Mouse (Mus musculus) gastrocnemius, adult 8-10 months (tissue): ENCODE results near the gene Arnt2. TPM values are rescaled to one million over a fixed set of nuclear protein-coding genes. Genes with fewer than 3 reads are reported as not detected.

Source experiments
- DNase-seq, 2 experiments: peaks; one replicate each; pipeline ENCODE4 v3.0.0; 2022; ENCODE audit warnings: low spot score in 2 of 2
- total RNA-seq, 4 experiments: library from RNA; stranded (reverse); gene quantifications; 2 replicates each; pipeline ENCODE4 v1.2.4; 2022

The Arnt2 gene
- total RNA-seq, 4 experiments from 2014 or later: 0.35 to 1.7 (median 0.60) TPM

GRCm38 (mm10) chr7:84249951-84250350, 160.0 kb downstream of the Arnt2 start:
- DNase-seq: no peak

DNA sequence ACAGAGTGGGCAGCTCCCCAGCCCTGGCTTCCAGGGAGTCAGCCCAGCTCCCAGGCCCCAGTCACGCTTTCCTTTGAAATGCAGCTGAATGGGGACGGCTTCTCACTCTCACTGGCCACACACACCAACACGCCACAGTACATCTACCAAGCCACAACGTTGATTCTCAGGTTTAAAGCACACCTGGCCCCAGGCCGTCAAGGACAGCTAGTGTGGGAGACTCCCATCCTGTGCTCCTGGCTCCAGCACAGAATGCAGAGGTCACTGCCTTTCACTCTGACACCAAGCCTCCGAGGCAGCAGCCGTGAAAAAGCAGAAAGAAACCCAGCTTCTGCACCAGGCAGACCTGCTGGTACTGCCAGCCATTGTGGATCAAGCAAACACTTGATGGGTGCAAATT, 160.6 kb downstream of the Arnt2 start:
- no peak for DNase-seq

DNA sequence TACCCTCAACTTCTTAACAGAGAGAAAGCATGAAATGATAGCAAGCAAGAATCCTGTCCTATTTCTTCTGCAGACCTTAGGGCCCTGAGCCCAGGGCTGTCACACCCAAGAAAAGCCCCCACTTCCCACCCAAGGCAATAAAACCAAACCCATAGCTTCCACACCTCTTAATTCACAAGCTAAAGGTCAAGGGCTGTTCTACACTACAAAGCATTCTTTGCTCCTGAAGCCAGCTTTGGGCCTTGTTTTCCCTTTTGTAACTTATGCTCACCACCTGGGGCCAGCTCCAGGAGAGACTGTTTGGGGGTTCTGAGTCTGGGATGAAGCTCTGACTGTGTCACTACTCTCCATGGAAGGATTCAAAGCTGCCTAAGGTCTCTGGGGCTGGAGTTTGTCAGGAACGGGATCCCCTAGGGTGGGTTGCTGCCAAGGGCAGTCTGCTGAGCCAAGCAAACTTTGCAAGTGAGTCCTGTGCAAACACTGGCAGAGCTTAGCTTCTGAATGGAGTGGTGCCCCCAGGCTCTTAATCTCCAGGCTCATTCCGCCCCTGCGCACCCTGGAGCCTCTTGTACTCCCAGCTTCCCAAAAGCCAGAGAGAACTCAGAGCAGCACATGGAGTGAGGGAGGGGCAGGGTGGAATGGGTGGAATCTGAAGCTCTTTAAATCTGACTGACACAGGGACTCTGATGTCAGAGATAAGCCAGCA, 161.9 kb downstream of the Arnt2 start:
- no peak for DNase-seq

GRCm38 (mm10) chr7:84246878-84247277, 163.1 kb downstream of the Arnt2 start:
- DNase-seq: no peak

DNA sequence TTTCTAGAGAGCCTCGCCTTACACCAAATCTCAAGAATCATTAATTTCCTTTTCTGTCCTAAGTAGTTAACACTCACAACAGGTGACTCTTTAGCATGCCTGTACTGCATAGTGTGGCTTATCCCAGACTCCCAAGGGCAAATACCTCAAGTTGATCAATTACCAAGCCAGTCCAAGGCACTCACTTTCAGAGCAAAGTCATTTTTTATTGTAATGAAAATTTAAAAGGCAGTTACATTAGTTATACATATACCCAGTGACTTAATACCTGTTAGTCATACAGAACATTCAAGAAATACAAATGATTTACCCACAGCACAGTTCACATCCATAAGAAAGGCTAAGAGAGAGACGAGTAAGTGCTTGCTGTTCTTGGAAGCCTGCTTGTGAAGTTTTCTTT, 163.9 kb downstream of the Arnt2 start:
- no peak for DNase-seq

DNA sequence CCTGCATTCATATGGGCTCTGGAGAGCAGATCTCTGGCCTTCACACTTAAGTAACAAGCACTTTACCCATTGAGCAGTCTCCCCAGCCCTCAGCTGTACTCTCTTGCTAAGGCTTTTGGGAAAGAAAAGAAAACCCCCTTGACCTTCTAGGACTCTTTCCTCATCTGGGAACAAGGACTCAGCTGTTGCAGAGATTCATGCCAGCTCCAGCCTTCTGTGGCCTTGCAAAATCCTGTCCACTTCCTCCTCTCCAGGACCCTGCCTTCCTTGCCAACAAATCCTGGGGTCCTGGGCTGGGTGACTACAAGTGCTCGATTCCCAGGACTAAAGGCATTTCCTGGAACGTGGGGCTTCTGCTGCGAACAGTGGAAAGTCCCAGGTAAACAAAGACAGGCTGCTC, 169.6 kb downstream of the Arnt2 start:
- DNase-seq: no peak

DNA sequence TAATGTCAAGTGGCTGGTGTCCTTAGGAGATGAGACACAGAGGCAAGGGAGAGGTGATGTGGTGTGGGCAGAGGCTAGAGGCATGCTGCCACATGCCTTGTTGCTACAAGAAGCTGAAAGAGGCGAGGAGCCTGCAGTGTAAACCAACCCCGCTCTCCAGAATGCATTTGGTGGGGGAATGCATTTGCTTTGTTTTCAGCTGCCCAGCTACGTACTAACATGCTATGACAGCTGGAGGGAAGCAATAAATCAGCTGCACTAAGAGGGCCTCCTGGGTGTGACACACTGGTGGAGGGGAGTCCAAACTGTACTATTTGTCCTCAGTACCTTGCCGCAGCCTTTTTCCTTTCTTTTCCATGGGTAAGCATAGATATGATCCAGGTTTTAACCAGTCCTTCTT, 172.3 kb downstream of the Arnt2 start:
- no peak for DNase-seq

- no peak for DNase-seq
These were observed 178.6 kb downstream of the Arnt2 start for GRCm38 (mm10) chr7:84231396-84231795.

DNA sequence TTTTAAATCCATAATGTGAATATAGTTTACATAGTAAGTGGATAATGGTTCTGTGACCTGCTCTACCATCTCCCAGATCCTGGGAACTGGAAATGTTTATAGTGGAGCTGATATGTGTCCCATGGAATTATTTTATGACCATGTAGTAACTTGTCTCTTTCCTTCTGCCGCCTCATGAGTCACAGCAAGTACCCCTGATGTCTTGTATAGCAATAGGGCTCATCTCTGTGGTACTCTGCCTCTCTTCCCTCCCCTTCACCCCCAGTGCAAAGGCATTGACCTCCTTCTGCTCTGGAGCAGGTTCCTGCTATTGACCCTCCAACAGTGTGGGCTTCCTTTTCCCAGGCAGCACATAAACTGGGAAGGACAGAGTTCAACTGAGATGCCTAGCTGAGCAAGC, 182.3 kb downstream of the Arnt2 start:
- no peak for DNase-seq

DNA sequence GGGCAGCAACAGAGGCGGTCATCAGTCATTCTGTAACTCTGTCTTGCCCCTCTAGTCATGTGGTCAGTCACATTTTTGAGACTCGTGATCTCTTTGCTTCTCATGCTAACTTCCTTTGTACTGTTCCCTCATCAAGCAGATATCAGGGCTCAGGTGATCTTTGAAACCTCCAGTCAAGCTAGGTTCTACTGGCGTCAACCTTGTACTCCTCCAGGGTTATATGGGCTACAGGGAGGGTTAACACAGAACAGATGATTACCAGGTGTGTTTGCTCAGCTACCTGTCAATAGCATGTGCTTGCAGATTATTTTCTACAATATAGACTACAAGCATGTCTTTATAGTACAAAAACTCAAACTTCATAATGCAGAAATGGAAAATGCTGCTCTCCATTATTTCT, 183.1 kb downstream of the Arnt2 start:
- no peak for DNase-seq

- no peak for DNase-seq
These were observed 197.9 kb downstream of the Arnt2 start for GRCm38 (mm10) chr7:84212112-84212511.

- DNase-seq: no peak
These were observed 199.2 kb downstream of the Arnt2 start for GRCm38 (mm10) chr7:84210585-84211291.

GRCm38 (mm10) chr7:84203981-84204380, 206.0 kb downstream of the Arnt2 start:
- no peak for DNase-seq

DNA sequence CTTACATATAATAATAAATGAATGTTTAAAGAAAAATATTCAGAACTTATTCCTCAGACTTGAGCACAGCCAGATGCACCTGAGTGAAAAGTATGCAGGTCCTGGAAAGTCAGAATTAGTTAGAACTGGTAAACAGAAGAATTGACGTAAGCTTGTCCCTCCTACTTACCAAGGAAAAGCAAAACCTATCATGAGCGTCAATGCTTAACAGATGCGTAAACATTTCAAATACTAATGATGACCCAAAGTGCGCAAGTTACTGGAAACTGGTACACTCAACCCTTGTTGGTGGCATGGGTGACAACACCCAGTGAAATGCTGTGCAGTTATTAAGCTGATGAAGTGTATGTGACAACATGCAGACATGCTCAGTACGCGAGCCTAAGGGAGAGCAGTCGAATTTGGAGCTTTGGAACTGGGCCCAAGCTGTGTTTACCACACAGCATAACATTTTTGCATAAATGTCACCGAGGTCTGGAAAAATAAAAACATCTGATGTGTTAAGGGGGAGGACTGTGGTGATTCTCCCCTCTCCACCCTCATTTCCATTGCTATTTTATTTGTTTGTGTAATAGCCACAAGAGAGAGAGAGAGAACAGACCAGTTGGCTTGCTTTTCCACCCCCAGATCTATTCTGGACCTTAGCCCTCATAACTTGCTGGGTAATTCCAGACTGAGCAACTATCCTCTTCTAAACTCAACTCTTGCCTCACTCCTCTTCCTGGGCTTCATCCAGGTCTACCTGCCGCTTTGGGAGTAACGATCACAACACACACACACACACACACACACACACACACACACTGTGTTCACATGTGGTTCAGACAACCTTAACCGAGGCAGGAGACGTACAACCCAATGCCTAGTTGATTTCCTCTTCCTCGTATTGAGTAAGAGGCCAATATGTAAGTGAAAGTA, 208.6 kb downstream of the Arnt2 start:
- no peak for DNase-seq

- DNase-seq: no peak
These were observed 212.6 kb downstream of the Arnt2 start for GRCm38 (mm10) chr7:84197208-84197860.

Other genes starting within 250 kb of the Arnt2 start
- gene Gm2115, start 118.8 kb upstream of the Arnt2 start, total RNA-seq: under 1 TPM; 0.07 to 0.16 (median 0.13) TPM
- gene Fah, start 196.5 kb upstream of the Arnt2 start, total RNA-seq: 1 to 10 TPM in 3 of 4 experiments, under 1 TPM in 1; 0.75 to 3.4 (median 1.8) TPM